ENCODE assay signal across 8 mouse cellular contexts in genomic region chr5:138622645-138623477, GRCm38 (mm10). TPM values are rescaled to one million over a fixed set of nuclear protein-coding genes. Genes with fewer than 3 reads are reported as not detected.
DNase-seq lines count a peak whose midpoint lies in the region; ATAC-seq and TF ChIP-seq lines count a peak whose summit lies in the region.

Gene A430033K04Rik, plus strand, starts transcription at chr5:138622859.

- peaks cover 2% of the 10 kb centered on the region for H3K36me3 ChIP-seq in C2C12 (ENCODE audit: control insufficient read depth, insufficient read depth)
- H3K36me3 ChIP-seq in erythroblast, embryonic 14.5 days (ENCODE audit: control insufficient read depth): peaks cover 4% of the 10 kb centered on the region
- H3K36me3 ChIP-seq in heart, embryonic 11.5 days (ENCODE audit: control insufficient read depth, insufficient read depth, low read length): peaks cover 2% of the 10 kb centered on the region; the same call in 1 of the 2 replicates
- H3K36me3 ChIP-seq in kidney, embryonic 16.5 days (ENCODE audit: insufficient read depth, low read length): peaks cover 10% of the 10 kb centered on the region
- no peaks in the 10 kb centered on the region for H3K36me3 ChIP-seq in liver, adult 2 months (ENCODE audit: control insufficient read depth, insufficient read depth, low read length)
- H3K36me3 ChIP-seq in myocyte (ENCODE audit: control insufficient read depth, insufficient read depth): no peaks in the 10 kb centered on the region
- H3K36me3 ChIP-seq in splenic B cell, adult 2 months (ENCODE audit: control insufficient read depth, insufficient read depth, low read length, poor library complexity, severe bottlenecking): no peaks in the 10 kb centered on the region

- H3ac ChIP-seq in C2C12 (ENCODE audit: control insufficient read depth, insufficient read length, low read depth): peak within 1 kb of the TSS; percentile 43
- H3ac ChIP-seq in myocyte (ENCODE audit: control insufficient read depth, insufficient read length): peak within 1 kb of the TSS; percentile 10

- peak within 1 kb of the TSS; percentile 46 for H3K4me3 ChIP-seq in C2C12 (ENCODE audit: insufficient read depth, poor library complexity, severe bottlenecking)
- peak within 1 kb of the TSS; percentile 73 for H3K4me3 ChIP-seq in erythroblast, embryonic 14.5 days (replicated peaks)
- peak within 1 kb of the TSS; percentile 86 for H3K4me3 ChIP-seq in heart, embryonic 11.5 days (ENCODE audit: low read depth, low read length)
- H3K4me3 ChIP-seq in kidney, embryonic 16.5 days (ENCODE audit: low read length): peak within 1 kb of the TSS; percentile 85
- H3K4me3 ChIP-seq in liver, adult 2 months (ENCODE audit: insufficient read depth, low read depth, low read length): peak within 1 kb of the TSS; percentile 88
- peak within 1 kb of the TSS; percentile 56 for H3K4me3 ChIP-seq in myocyte

- TF ChIP-seq CTCF in C2C12 (IDR thresholded peaks at IDR 0.05; ENCODE audit: control insufficient read depth, insufficient read depth, insufficient read length): no peak
- TF ChIP-seq CTCF in brain, embryonic 14.5 days (IDR thresholded peaks at IDR 0.05; ENCODE audit: borderline replicate concordance, extremely low read depth, insufficient read depth, insufficient read length): no peak
- TF ChIP-seq CTCF in liver, adult 2 months (IDR thresholded peaks at IDR 0.05; ENCODE audit: low read depth, low read length): no peak

- H3K4me2 ChIP-seq in heart, embryonic 11.5 days: peak within 1 kb of the TSS; percentile 83
- H3K4me2 ChIP-seq in kidney, embryonic 16.5 days (replicated peaks; ENCODE audit: low read depth, low read length): peak within 1 kb of the TSS; percentile 71
- peak within 1 kb of the TSS; percentile 97 for H3K4me2 ChIP-seq in myocyte (ENCODE audit: low read depth)

- peak; percentile 99 for DNase-seq in brain, embryonic 14.5 days (ENCODE audit: low read depth)
- peak; percentile 88 for DNase-seq in liver, adult 2 months (ENCODE audit: extremely low read depth, low read depth, low spot score)
- DNase-seq in splenic B cell, adult 2 months (ENCODE audit: low read depth, low spot score): peak; percentile 95

- 0 out of 2 replicates have a peak, but pooled peaks have one; percentile 57 for TF ChIP-seq POLR2A in brain, embryonic 14.5 days (IDR thresholded peaks at IDR 0.05; ENCODE audit: borderline replicate concordance, extremely low read depth, insufficient read depth, insufficient read length, poor library complexity, severe bottlenecking)
- 0 out of 2 replicates have a peak, but pooled peaks have one; percentile 44 for TF ChIP-seq POLR2A in liver, adult 2 months (IDR thresholded peaks at IDR 0.05; ENCODE audit: extremely low read depth, insufficient read depth, low read length)
- TF ChIP-seq POLR2A in myocyte (IDR thresholded peaks at IDR 0.05; ENCODE audit: insufficient read length, low read depth): peak; percentile 81

- peaks cover 12% of the 10 kb centered on the region for H3K79me3 ChIP-seq in C2C12 (ENCODE audit: low read depth)

- H3K27me3 ChIP-seq in C2C12 (ENCODE audit: control insufficient read depth, insufficient read depth, insufficient read length): no peaks in the 10 kb centered on the region
- H3K27me3 ChIP-seq in erythroblast, embryonic 14.5 days (ENCODE audit: control insufficient read depth): no peaks in the 10 kb centered on the region
- no peaks in the 10 kb centered on the region for H3K27me3 ChIP-seq in heart, embryonic 11.5 days (ENCODE audit: control insufficient read depth, insufficient read depth, low read length)
- no peaks in the 10 kb centered on the region for H3K27me3 ChIP-seq in kidney, embryonic 16.5 days (ENCODE audit: insufficient read depth, low read length)
- no peaks in the 10 kb centered on the region for H3K27me3 ChIP-seq in liver, adult 2 months (ENCODE audit: control insufficient read depth, insufficient read depth, low read length)
- H3K27me3 ChIP-seq in myocyte (ENCODE audit: control insufficient read depth, insufficient read depth, insufficient read length): no peaks in the 10 kb centered on the region
- no peaks in the 10 kb centered on the region for H3K27me3 ChIP-seq in splenic B cell, adult 2 months (ENCODE audit: control insufficient read depth, insufficient read depth, low read length, poor library complexity, severe bottlenecking)

- peak within 1 kb of the TSS; percentile 90 for H3K9ac ChIP-seq in heart, embryonic 11.5 days (ENCODE audit: low read depth, low read length)
- peak within 1 kb of the TSS; percentile 87 for H3K9ac ChIP-seq in kidney, embryonic 16.5 days (replicated peaks; ENCODE audit: low read length)
- peak within 1 kb of the TSS; percentile 85 for H3K9ac ChIP-seq in liver, adult 2 months (ENCODE audit: low read depth, low read length)

- peaks cover 29% of the 10 kb centered on the region for H3K79me2 ChIP-seq in C2C12 (ENCODE audit: control insufficient read depth, insufficient read depth)
- peaks cover 19% of the 10 kb centered on the region for H3K79me2 ChIP-seq in liver, adult 2 months (ENCODE audit: control insufficient read depth, insufficient read depth, low read length)
- H3K79me2 ChIP-seq in myocyte (ENCODE audit: control insufficient read depth, insufficient read depth): peaks cover 13% of the 10 kb centered on the region

- peak; percentile 92 for ATAC-seq in heart, embryonic 11.5 days (replicated peaks; ENCODE audit: insufficient number of reproducible peaks, low FRiP score, low TSS enrichment)
- ATAC-seq in kidney, embryonic 16.5 days (ENCODE audit: low FRiP score, low TSS enrichment): peak; percentile 97

- no peaks in the 10 kb centered on the region for H3K9me3 ChIP-seq in erythroblast, embryonic 14.5 days (ENCODE audit: control insufficient read depth, low read length)
- no peaks in the 10 kb centered on the region; the same call in 1 of the 2 replicates for H3K9me3 ChIP-seq in heart, embryonic 11.5 days (replicated peaks; ENCODE audit: control insufficient read depth, low read length)
- H3K9me3 ChIP-seq in kidney, embryonic 16.5 days (ENCODE audit: low read length): peaks cover 7% of the 10 kb centered on the region

- H3K4me1 ChIP-seq in erythroblast, embryonic 14.5 days (ENCODE audit: control insufficient read depth): peaks cover 40% of the 10 kb centered on the region
- H3K4me1 ChIP-seq in heart, embryonic 11.5 days (ENCODE audit: control insufficient read depth, insufficient read depth, low read length): peaks cover 9% of the 10 kb centered on the region
- peaks cover 17% of the 10 kb centered on the region for H3K4me1 ChIP-seq in kidney, embryonic 16.5 days (ENCODE audit: insufficient read depth, low read length)
- H3K4me1 ChIP-seq in liver, adult 2 months (ENCODE audit: control insufficient read depth, insufficient read depth, low read length): peaks cover 8% of the 10 kb centered on the region

- whole genome bisulfite sequencing in heart, embryonic 11.5 days (ENCODE audit: insufficient replicate concordance): 1% methylated on average over 30 of the region's 30 CpGs
- under 1% methylated on average over 30 of the region's 30 CpGs for WGBS in kidney, embryonic 16.5 days
- under 1% methylated on average over 30 of the region's 30 CpGs for WGBS in liver, adult 2 months

- H3K27ac ChIP-seq in heart, embryonic 11.5 days (ENCODE audit: low read depth, low read length): peak within 1 kb of the TSS; percentile 84
- peak within 1 kb of the TSS; percentile 93 for H3K27ac ChIP-seq in kidney, embryonic 16.5 days (ENCODE audit: low read length)
- H3K27ac ChIP-seq in liver, adult 2 months (replicated peaks; ENCODE audit: insufficient read depth, low read depth, low read length): peak within 1 kb of the TSS; percentile 59

TF ChIP-seq in C2C12, 6 proteins besides CTCF, POLR2A, EP300 and RAD21:
- TF ChIP-seq MYOG (IDR thresholded peaks at IDR 0.05; ENCODE audit: control insufficient read depth, extremely low read depth, insufficient read length) (no peak), MAX (IDR thresholded peaks at IDR 0.05) (no peak), FOSL1 (IDR thresholded peaks at IDR 0.05; ENCODE audit: insufficient read depth, low read length, poor library complexity, severe bottlenecking) (no peak), CEBPB (IDR thresholded peaks at IDR 0.05; ENCODE audit: low read depth) (no peak), USF1 (IDR thresholded peaks at IDR 0.05; ENCODE audit: low read depth) (no peak), MYOD1 (IDR thresholded peaks at IDR 0.05; ENCODE audit: control insufficient read depth, insufficient read length, low read depth) (no peak)

TF ChIP-seq in myocyte, 11 proteins besides CTCF, POLR2A, EP300 and RAD21:
- TF ChIP-seq MYOG (IDR thresholded peaks at IDR 0.05; ENCODE audit: control insufficient read depth in 1 of 3, insufficient read depth in 1 of 3, insufficient read length in 2 of 3, low read depth in 2 of 3) (peak in 2 of 3 experiments; percentile 45 to 50), POLR2AphosphoS2 (IDR thresholded peaks at IDR 0.05; ENCODE audit: insufficient read length, low read depth) (peak; percentile 69), E2F4 (IDR thresholded peaks at IDR 0.05; ENCODE audit: insufficient read depth) (no peak), MAX (IDR thresholded peaks at IDR 0.05; ENCODE audit: low read depth) (no peak), MYOD1 (IDR thresholded peaks at IDR 0.05; ENCODE audit: control insufficient read depth in 1 of 3, insufficient read length in 2 of 3, low read depth in 2 of 3) (peak in 2 of 3 experiments; percentile 41 to 49)

RNA-seq across cellular contexts. Expression of gene A430033K04Rik, which starts in this region (rescaled TPM):
- 0.88 TPM for polyA plus RNA-seq in C2C12 (2012; fragmentation: generic; extraction: Trizol)
- 13.2 and 16.7 TPM in 2 replicates for polyA plus RNA-seq in brain, embryonic 14.5 days (2012; rRNA removed)
- 0.01 and 0.03 TPM in 2 replicates for polyA plus RNA-seq in erythroblast, embryonic 14.5 days (2012)
- 7.4 and 8.7 TPM in 2 replicates for polyA plus RNA-seq in heart, embryonic 11.5 days (2014; fragmentation: Nextera tagmentation; extraction: Ambion mirVana)
- 14.8 and 15.3 TPM in 2 replicates for polyA plus RNA-seq in kidney, embryonic 16.5 days (2015; fragmentation: Nextera tagmentation; extraction: Ambion mirVana)
- 6.3 and 7.2 TPM in 2 replicates for total RNA-seq in liver, adult 2 months (2014; rRNA removed)
- 0.99 and 1.4 TPM in 2 replicates for polyA plus RNA-seq in liver, adult 2 months (2012; rRNA removed)
- polyA plus RNA-seq in myocyte (2012; fragmentation: generic; extraction: Trizol): 1.3 TPM

Comparison
In these comparisons a context has a peak if more than half of its experiments do, and no peak if none do; other contexts are left out.
1. Peak in every context shown above with its lines: DNase-seq, ATAC-seq, H3K4me3 ChIP-seq and H3K27ac ChIP-seq.